Mouse (Mus musculus): ENCODE results near the gene Hyls1.

- peak; percentile 49 for TF ChIP-seq CTCF (IDR thresholded peaks at IDR 0.05; ENCODE audit: extremely low read depth, insufficient read depth, low read length)
- TF ChIP-seq POLR2A (IDR thresholded peaks at IDR 0.05; ENCODE audit: extremely low read depth, insufficient read depth, low read length), result no peak
Measured at GRCm38 (mm10) chr9:35545704-35546103, 24.5 kb downstream of the Hyls1 start.

Data from cortical plate, adult 2 months (tissue).